Mouse (Mus musculus): Measurements from ENCODE around the gene Slco2b1.

The Slco2b1 gene

GRCm38 (mm10) chr7:99644701-99645100, 66.4 kb downstream of the Slco2b1 start:
- no peak for DNase-seq

- no peak for DNase-seq
Observed at GRCm38 (mm10) chr7:99642078-99642477, 69.1 kb downstream of the Slco2b1 start.

GRCm38 (mm10) chr7:99641245-99641644, 69.9 kb downstream of the Slco2b1 start:
- no peak for DNase-seq

- DNase-seq, result no peak
Observed at GRCm38 (mm10) chr7:99633966-99634665, 77.0 kb downstream of the Slco2b1 start.

GRCm38 (mm10) chr7:99632286-99632685, 78.9 kb downstream of the Slco2b1 start:
- DNase-seq, result no peak

- no peak for DNase-seq
Observed at GRCm38 (mm10) chr7:99627366-99627765, 83.8 kb downstream of the Slco2b1 start.

- peak; percentile 21 for DNase-seq
Observed at GRCm38 (mm10) chr7:99626376-99627270, 84.5 kb downstream of the Slco2b1 start, which contains the start of gene Tpbgl. TSS of gene Tpbgl (minus strand) at chr7:99627103.

GRCm38 (mm10) chr7:99625722-99626375, 85.3 kb downstream of the Slco2b1 start:
- DNase-seq, result peak; percentile 90

GRCm38 (mm10) chr7:99618860-99619259, 92.3 kb downstream of the Slco2b1 start:
- no peak for DNase-seq

GRCm38 (mm10) chr7:99618264-99618663, 92.9 kb downstream of the Slco2b1 start:
- no peak for DNase-seq

Data from layer of hippocampus, adult 9-11 months (tissue).